Mouse (Mus musculus) layer of hippocampus, adult 8-10 months (tissue): ENCODE data around the gene Gm5901. TPM values are rescaled to one million over a fixed set of nuclear protein-coding genes. Genes with fewer than 3 reads are reported as not detected.

Experiments used
- DNase-seq, 2 experiments: peaks; one replicate each; pipeline ENCODE4 v3.0.0; 2022; ENCODE audit warnings: low spot score in 2 of 2
- total RNA-seq, 4 experiments: library from RNA; stranded (reverse); gene quantifications; 2 replicates each; pipeline ENCODE4 v1.2.4; 2022

The Gm5901 gene
- total RNA-seq, 4 experiments from 2014 or later, result not detected

GRCm38 (mm10) chr7:105404268-105404667 lies 29.4 kb downstream of the Gm5901 start, which contains the start of gene Cnga4:
Gene Cnga4, plus strand, starts transcription at chr7:105404568.
- no peak for DNase-seq

GRCm38 (mm10) chr7:105406322-105406721 lies 31.5 kb downstream of the Gm5901 start:
- no peak for DNase-seq

GRCm38 (mm10) chr7:105411874-105412632 lies 37.2 kb downstream of the Gm5901 start:
- DNase-seq, result peak; percentile 60 to 89

GRCm38 (mm10) chr7:105414385-105414784 lies 39.5 kb downstream of the Gm5901 start:
- DNase-seq, result no peak

- DNase-seq, result no peak
These were observed 41.7 kb downstream of the Gm5901 start for GRCm38 (mm10) chr7:105416529-105416928.

GRCm38 (mm10) chr7:105418106-105418505 lies 43.3 kb downstream of the Gm5901 start:
- no peak for DNase-seq

- DNase-seq, result no peak
These were observed 46.1 kb downstream of the Gm5901 start for GRCm38 (mm10) chr7:105420903-105421302.

GRCm38 (mm10) chr7:105424368-105424767 lies 49.5 kb downstream of the Gm5901 start:
- DNase-seq, result no peak

- DNase-seq, result no peak
These were observed 50.7 kb downstream of the Gm5901 start, which contains the start of gene Cckbr for GRCm38 (mm10) chr7:105425424-105426043. Gene Cckbr, plus strand, starts transcription at chr7:105425731.

GRCm38 (mm10) chr7:105426051-105426450 lies 51.2 kb downstream of the Gm5901 start:
- no peak for DNase-seq

Other genes starting within 250 kb of the Gm5901 start
- not detected for gene Olfr683, start 228.0 kb upstream of the Gm5901 start, total RNA-seq
- not detected for gene Olfr684, start 211.4 kb upstream of the Gm5901 start, total RNA-seq
- not detected for gene Olfr685, start 189.0 kb upstream of the Gm5901 start, total RNA-seq
- gene Olfr686, start 167.6 kb upstream of the Gm5901 start, total RNA-seq, result not detected
- not detected for gene Olfr688, start 86.9 kb upstream of the Gm5901 start, total RNA-seq
- not detected for gene Olfr689, start 63.9 kb upstream of the Gm5901 start, total RNA-seq
- gene Olfr690, start 40.9 kb upstream of the Gm5901 start, total RNA-seq, result 1 to 10 TPM in 1 of 4 experiments, under 1 TPM in 3; 0.39 to 2.0 (median 0.68) TPM
- gene Olfr691, start 32.8 kb upstream of the Gm5901 start, total RNA-seq, result 1 to 10 TPM in 1 of 4 experiments, under 1 TPM in 3; 0.31 to 1.0 (median 0.62) TPM
- not detected for gene Olfr692, start 6.8 kb upstream of the Gm5901 start, total RNA-seq
- 10 to 100 TPM; 53.0 to 63.3 (median 60.1) TPM for gene Fam160a2, start 25.0 kb downstream of the Gm5901 start, total RNA-seq
- gene Cnga4, start 29.5 kb downstream of the Gm5901 start, total RNA-seq, result 1 to 10 TPM in 1 of 4 experiments, under 1 TPM in 3; 0.54 to 1.1 (median 0.76) TPM
- gene Cckbr, start 50.7 kb downstream of the Gm5901 start, total RNA-seq, result 10 to 100 TPM in 1 of 4 experiments, 1 to 10 TPM in 3; 8.6 to 10.8 (median 9.4) TPM
- gene Cavin3, start 107.3 kb downstream of the Gm5901 start, total RNA-seq, result 10 to 100 TPM; 11.0 to 14.1 (median 12.4) TPM
- 10 to 100 TPM; 82.2 to 87.5 (median 85.0) TPM for gene Smpd1, start 179.3 kb downstream of the Gm5901 start, total RNA-seq
- gene Apbb1, start 206.6 kb downstream of the Gm5901 start, total RNA-seq, result 100 to 1,000 TPM; 351 to 364 (median 362) TPM
- under 1 TPM in 3 of 4 experiments, not detected in 1; 0.25 to 0.41 (median 0.31) TPM for gene Hpx, start 225.1 kb downstream of the Gm5901 start, total RNA-seq